ENCODE assay signal across 32 mouse cellular contexts in the genomic region with DNA sequence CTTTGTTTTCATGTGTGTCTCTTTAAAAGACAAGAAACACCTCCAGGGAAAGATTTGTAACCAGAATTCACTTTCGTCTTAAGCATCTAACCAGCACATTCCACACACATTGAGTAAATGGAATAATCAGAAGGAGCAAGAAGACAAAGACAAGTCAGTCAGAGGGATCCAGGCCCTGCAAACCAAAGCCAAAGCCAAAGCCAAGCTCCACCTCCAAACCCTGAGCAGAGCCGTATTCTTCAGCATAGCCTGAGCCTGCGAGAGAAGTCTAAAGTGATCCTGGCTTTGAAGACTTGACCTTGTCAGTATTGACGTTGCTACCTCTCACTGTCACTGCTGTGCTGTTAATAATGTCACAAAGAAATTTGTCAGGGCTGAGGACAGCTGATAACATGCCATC. TPM values are rescaled to one million over a fixed set of nuclear protein-coding genes. Genes with fewer than 3 reads are reported as not detected.
DNase-seq lines count a peak whose midpoint lies in the region; ATAC-seq and TF ChIP-seq lines count a peak whose summit lies in the region.
"Had no signal": no experiment of that assay in that cellular context is flagged by ENCODE, and none has a peak within 500 bp of the region (broad histone marks: within the 10 kb centered on the region; RNA-seq: fewer than 3 reads in every experiment).

No protein-coding gene starts in this region.

- no peak overlapping the region for H3K9ac ChIP-seq in kidney, embryonic 15.5 days
- H3K9ac ChIP-seq: embryonic facial prominence, embryonic 12.5 days; embryonic facial prominence, embryonic 15.5 days; forebrain, postnatal 0 days; hindbrain, embryonic 12.5 days; intestine, embryonic 15.5 days had no signal

- no peak overlapping the region for H3K4me3 ChIP-seq in kidney, embryonic 15.5 days (replicated peaks)
- H3K4me3 ChIP-seq in lung, adult 2 months (replicated peaks; ENCODE audit: extremely low read depth, low read depth, low read length): no peak overlapping the region
- H3K4me3 ChIP-seq: embryonic facial prominence, embryonic 12.5 days; embryonic facial prominence, embryonic 15.5 days; gastrocnemius, adult 2 months; hindbrain, embryonic 12.5 days; intestine, embryonic 15.5 days had no signal

- 0 out of 2 replicates have a peak, but pooled peaks cover 3% of the 10 kb centered on the region for H3K27me3 ChIP-seq in kidney, embryonic 15.5 days
- H3K27me3 ChIP-seq: intestine, embryonic 15.5 days had no signal

- H3K9me3 ChIP-seq in kidney, embryonic 15.5 days (replicated peaks): no peaks in the 10 kb centered on the region
- H3K9me3 ChIP-seq: embryonic facial prominence, embryonic 12.5 days; embryonic facial prominence, embryonic 15.5 days; hindbrain, embryonic 12.5 days; intestine, embryonic 15.5 days had no signal

- no peak overlapping the region for H3K4me2 ChIP-seq in kidney, embryonic 15.5 days
- H3K4me2 ChIP-seq: embryonic facial prominence, embryonic 12.5 days; embryonic facial prominence, embryonic 15.5 days; heart, embryonic 11.5 days; hindbrain, embryonic 12.5 days; intestine, embryonic 15.5 days had no signal

- H3K4me1 ChIP-seq in kidney, embryonic 15.5 days: peaks cover 58% of the 10 kb centered on the region
- H3K4me1 ChIP-seq in lung, adult 2 months (ENCODE audit: control insufficient read depth, insufficient read depth, low read length): peaks cover 7% of the 10 kb centered on the region

- no peak for ATAC-seq in kidney, embryonic 15.5 days (replicated peaks; ENCODE audit: low FRiP score)
- ATAC-seq: CD4-positive, CD25-positive, alpha-beta regulatory T cell, adult 4 months; forebrain, embryonic 14.5 days; forebrain, postnatal 0 days; intestine, embryonic 15.5 days had no signal

- 57% methylated on average over 4 of the region's 4 CpGs for WGBS in kidney, embryonic 15.5 days
- WGBS in lung, adult 2 months: 69% methylated on average over 4 of the region's 4 CpGs

- peak; percentile 35 for DNase-seq in adrenal gland, postnatal 14 days
- no peak for DNase-seq in adrenal gland, postnatal 4 days (ENCODE audit: low spot score in 2 of 2)
- no peak for DNase-seq in kidney, postnatal 4 days
- DNase-seq in lung, postnatal 10 days: peak; percentile 60
- no peak for DNase-seq in lung, adult 2 months
- DNase-seq: cerebellum, adult 11 months; cerebellum, adult 2 months; cerebellum, adult 9-11 months; cerebellum, postnatal 25 days; forebrain, postnatal 0 days; gastrocnemius, adult 2 months; gastrocnemius, postnatal 14 days; heart, adult 11 months had no signal

- H3K27ac ChIP-seq in kidney, embryonic 15.5 days: 0 out of 2 replicates have a peak overlapping the region, but pooled peaks have one; percentile 59
- H3K27ac ChIP-seq: embryonic facial prominence, embryonic 12.5 days; embryonic facial prominence, embryonic 15.5 days; gastrocnemius, adult 2 months; hindbrain, embryonic 12.5 days; intestine, embryonic 15.5 days had no signal

- TF ChIP-seq POLR2A in lung, adult 2 months (IDR thresholded peaks at IDR 0.05; ENCODE audit: borderline replicate concordance, extremely low read depth, low read depth, low read length): no peak

- TF ChIP-seq CTCF in lung, adult 2 months (IDR thresholded peaks at IDR 0.05; ENCODE audit: insufficient read depth, low read length): no peak

- no peaks in the 10 kb centered on the region for H3K36me3 ChIP-seq in kidney, embryonic 15.5 days
- H3K36me3 ChIP-seq: embryonic facial prominence, embryonic 12.5 days; embryonic facial prominence, embryonic 15.5 days; hindbrain, embryonic 12.5 days; intestine, embryonic 15.5 days had no signal

RNA-seq across cellular contexts. Expression of gene Hoxb1, which starts 40.0 kb away (rescaled TPM):
- not detected in 2 replicates for total RNA-seq in adrenal gland, postnatal 14 days (2021)
- not detected for total RNA-seq in adrenal gland, postnatal 4 days (2021)
- polyA plus RNA-seq in kidney, embryonic 15.5 days (2015; fragmentation: Nextera tagmentation; extraction: Ambion mirVana): 0.27 and 0.35 TPM in 2 replicates
- polyA plus RNA-seq in lung, adult 2 months (2012; rRNA removed): not detected in 2 replicates
- total RNA-seq: adrenal gland, postnatal 36 days; common myeloid progenitor, adult 5-6 weeks; forebrain, postnatal 0 days; gastrocnemius, adult 2 months; gastrocnemius, postnatal 14 days; gastrocnemius, postnatal 4 days; heart, adult 8-10 months; heart, postnatal 25 days; hematopoietic stem cell, adult 5-6 weeks; MEL had no signal
- polyA plus RNA-seq: C2C12; CD4-positive, CD25-positive, alpha-beta regulatory T cell, adult 4 months; cerebellum, adult 2 months; embryonic facial prominence, embryonic 15.5 days; forebrain, embryonic 11.5 days; forebrain, embryonic 14.5 days; forebrain, postnatal 0 days; frontal cortex, adult 2 months; heart, postnatal 0 days; intestine, embryonic 15.5 days had no signal

RNA-seq across cellular contexts. Expression of gene Hoxb2, which starts 55.2 kb away (rescaled TPM):
- total RNA-seq in adrenal gland, postnatal 14 days (2021): 18.0 and 19.3 TPM in 2 replicates
- total RNA-seq in adrenal gland, postnatal 4 days (2021): 10 to 100 TPM; 21.0 to 26.0 TPM
- 45.7 and 45.9 TPM in 2 replicates for polyA plus RNA-seq in kidney, embryonic 15.5 days (2015; fragmentation: Nextera tagmentation; extraction: Ambion mirVana)
- 19.7 and 24.7 TPM in 2 replicates for polyA plus RNA-seq in lung, adult 2 months (2012; rRNA removed)
- total RNA-seq: common myeloid progenitor, adult 5-6 weeks; forebrain, postnatal 0 days; MEL had no signal
- polyA plus RNA-seq: C2C12; forebrain, embryonic 11.5 days; forebrain, embryonic 14.5 days; forebrain, postnatal 0 days; frontal cortex, adult 2 months had no signal

RNA-seq across cellular contexts. Expression of gene Skap1, which starts 58.9 kb away (rescaled TPM):
- 4.0 and 12.9 TPM in 2 replicates for total RNA-seq in adrenal gland, postnatal 14 days (2021)
- 1 to 10 TPM; 6.1 to 7.6 TPM for total RNA-seq in adrenal gland, postnatal 4 days (2021)
- 10.4 and 10.6 TPM in 2 replicates for polyA plus RNA-seq in kidney, embryonic 15.5 days (2015; fragmentation: Nextera tagmentation; extraction: Ambion mirVana)
- polyA plus RNA-seq in lung, adult 2 months (2012; rRNA removed): 2.2 and 2.4 TPM in 2 replicates
- total RNA-seq: common myeloid progenitor, adult 5-6 weeks; gastrocnemius, adult 2 months; MEL had no signal

Comparison
In these comparisons a context has a peak if more than half of its experiments do, and no peak if none do; other contexts are left out.
1. DNase-seq: peak in adrenal gland, postnatal 14 days (single experiment) and lung, postnatal 10 days (single experiment); none in adrenal gland, postnatal 4 days (0 of 2), kidney, postnatal 4 days (0 of 2) and lung, adult 2 months (single experiment).